Mouse (Mus musculus): ENCODE data around the gene Pxn.
A peak's percentile ranks its signal among the peaks of the same experiment; 100 is the strongest.
"Not testable (repeated sequence)": the region's sequence is repeated elsewhere in the genome, so short reads cannot be mapped to it uniquely, and the experiment has no call there.

Gene Pxn

DNA sequence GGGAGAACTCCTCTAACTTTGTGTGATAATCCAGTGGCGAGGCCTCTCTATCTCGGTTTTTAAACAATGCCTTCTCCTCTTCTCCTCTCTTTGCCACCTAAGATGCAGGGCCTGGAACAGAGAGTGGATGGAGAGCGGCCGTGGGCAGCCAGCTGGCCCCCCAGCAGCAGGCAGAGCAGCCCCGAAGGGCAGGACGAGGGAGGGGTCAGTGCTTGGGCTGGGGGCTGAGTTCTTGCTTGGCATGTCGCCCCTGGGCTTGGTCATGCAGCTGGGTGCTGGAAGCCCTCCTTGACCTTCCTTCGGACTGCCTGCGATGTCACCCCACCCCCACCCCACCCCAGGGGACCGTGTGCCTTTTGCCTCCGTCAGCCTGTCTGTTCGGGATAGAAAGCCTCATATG, 44.9 kb downstream of the Pxn start:
- DNase-seq (ENCODE audit: inconsistent ontology term): no peak

DNA sequence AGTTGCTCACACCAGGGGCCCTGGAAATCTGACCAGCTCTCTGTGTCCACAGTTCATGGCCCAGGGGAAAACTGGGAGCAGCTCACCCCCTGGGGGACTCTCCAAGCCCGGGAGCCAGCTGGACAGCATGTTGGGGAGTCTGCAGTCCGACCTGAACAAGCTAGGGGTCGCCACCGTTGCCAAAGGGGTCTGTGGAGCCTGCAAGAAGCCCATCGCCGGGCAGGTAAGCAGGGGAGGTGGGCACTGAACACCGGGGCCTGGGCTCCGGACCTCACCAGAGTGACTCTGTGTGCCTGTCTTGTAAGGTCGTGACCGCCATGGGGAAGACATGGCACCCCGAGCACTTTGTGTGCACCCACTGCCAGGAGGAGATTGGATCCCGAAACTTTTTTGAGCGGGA, 45.3 kb downstream of the Pxn start:
- DNase-seq (ENCODE audit: inconsistent ontology term): no peak

- no peak for DNase-seq (ENCODE audit: inconsistent ontology term)
These were observed 47.4 kb downstream of the Pxn start for GRCm38 (mm10) chr5:115553801-115554420.

- no peak for DNase-seq (ENCODE audit: inconsistent ontology term)
These were observed 48.2 kb downstream of the Pxn start for GRCm38 (mm10) chr5:115554536-115555291.

GRCm38 (mm10) chr5:115556217-115556616, 49.7 kb downstream of the Pxn start:
- DNase-seq (ENCODE audit: inconsistent ontology term): no peak

DNA sequence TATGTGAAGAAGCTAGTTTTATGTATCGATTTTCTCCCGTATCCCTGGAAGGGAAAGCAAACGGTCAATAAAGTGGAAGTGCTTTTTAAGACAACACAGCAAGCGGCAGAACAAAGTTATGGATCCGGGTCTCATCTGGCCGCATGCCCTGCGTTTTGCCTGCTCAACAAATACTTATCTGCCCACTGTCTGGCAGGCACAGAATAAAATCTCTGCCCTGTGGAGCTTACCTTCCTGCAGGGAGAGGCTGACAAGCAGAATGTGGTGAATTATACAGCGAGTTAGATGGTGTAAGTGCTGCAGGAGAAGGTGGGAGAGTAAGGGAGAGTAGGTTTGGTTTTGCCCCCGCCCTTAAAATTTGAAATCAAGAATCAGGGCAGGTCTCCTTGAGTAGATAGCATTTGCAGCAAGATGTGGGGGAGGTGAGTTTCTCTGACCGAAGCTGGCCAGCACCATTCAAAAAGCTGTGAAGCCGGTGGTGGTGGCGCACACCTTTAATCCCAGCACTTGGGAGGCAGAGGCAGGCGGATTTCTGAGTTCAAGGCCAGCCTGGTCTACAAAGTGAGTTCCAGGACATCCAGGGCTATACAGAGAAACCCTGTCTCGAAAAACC, 51.8 kb downstream of the Pxn start:
- DNase-seq (ENCODE audit: inconsistent ontology term): no peak

- DNase-seq (ENCODE audit: inconsistent ontology term): peak; percentile 98
These were observed 53.0 kb downstream of the Pxn start, which contains the start of gene Rplp0 for GRCm38 (mm10) chr5:115559237-115560101. TSS of gene Rplp0 (plus strand) at chr5:115559467.

DNA sequence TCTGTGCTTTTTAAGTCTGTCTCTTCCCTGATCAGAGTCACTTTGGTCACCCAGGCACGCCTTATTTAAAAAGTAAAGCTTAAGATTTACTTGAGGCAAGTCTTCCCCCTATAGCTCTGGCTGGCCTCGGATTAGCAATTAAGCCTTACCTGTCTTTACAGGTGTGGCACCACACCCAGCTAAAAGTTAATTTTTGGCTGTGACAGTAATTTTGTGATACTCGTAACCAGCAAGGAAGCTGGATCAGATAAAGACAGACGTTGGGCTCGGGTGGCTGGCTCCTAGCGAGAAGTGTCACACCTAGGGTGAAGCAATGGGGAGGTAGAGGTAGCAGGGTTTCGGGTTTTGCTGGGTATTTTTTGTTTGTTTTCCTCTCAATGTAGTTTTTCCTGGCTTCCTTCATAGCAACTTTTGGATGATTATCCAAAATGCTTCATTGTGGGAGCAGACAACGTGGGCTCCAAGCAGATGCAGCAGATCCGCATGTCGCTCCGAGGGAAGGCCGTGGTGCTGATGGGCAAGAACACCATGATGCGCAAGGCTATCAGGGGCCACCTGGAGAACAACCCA, 53.9 kb downstream of the Pxn start:
- DNase-seq (ENCODE audit: inconsistent ontology term): no peak

GRCm38 (mm10) chr5:115563771-115564585, 57.5 kb downstream of the Pxn start:
- DNase-seq (ENCODE audit: inconsistent ontology term): no peak

DNA sequence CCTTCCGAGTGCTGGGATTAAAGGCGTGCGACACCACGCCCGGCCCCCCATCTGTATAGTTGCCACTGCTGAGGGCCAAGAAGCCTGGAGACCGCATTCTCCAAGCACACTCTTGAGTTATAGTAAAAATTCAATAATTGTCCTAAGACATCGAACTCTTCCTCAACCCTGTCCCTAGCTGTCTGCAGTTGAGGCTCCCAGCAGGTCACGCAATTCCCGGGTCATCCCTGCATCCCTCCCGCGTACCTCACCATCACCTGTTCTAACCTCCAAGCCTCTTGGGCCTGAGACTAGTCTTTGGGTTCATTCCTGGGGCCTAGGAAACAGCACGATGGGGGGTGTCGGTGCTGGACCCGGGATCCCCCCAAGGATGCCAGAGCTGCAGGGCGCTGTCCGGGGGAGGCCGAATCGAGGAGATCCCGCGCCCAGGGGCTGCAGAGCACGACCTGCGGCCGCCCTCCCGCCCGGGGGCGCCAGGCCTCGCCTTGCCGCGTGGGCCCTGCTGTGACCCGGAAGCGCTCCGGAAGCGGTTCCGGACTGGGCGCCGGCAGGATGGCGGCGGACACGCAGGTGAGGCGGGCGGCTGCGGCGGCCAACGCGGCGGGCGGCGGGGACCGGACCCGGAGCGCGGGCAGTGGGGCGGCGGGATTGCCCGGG, 58.4 kb downstream of the Pxn start, which contains the start of gene Gcn1l1:
Gene Gcn1l1 (plus strand): TSS at position 518 of the 657 bp plus-strand sequence.
- peak; percentile 76 for DNase-seq (ENCODE audit: inconsistent ontology term)

- DNase-seq (ENCODE audit: inconsistent ontology term): no peak
These were observed 58.9 kb downstream of the Pxn start for GRCm38 (mm10) chr5:115565403-115565802.

DNA sequence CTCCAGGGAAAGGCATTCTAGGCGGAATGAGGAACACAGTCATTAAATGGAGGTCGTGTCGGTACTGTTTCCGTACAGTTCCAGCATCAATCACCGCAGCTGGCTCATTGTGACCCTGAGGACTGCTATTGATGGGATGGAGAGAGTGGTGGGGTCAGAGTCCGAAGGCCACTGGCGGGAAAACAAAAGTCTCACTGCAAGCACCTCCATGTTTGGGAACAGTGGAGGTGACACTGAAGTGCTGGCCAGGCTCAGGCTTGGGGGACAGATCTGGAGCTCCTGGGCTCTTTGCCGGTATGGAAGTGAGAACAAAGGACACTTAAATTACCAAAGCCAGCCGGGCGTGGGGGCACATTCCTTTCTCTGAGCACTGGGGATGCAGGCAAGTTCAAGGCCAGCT, 62.2 kb downstream of the Pxn start:
- DNase-seq (ENCODE audit: inconsistent ontology term): no peak

DNA sequence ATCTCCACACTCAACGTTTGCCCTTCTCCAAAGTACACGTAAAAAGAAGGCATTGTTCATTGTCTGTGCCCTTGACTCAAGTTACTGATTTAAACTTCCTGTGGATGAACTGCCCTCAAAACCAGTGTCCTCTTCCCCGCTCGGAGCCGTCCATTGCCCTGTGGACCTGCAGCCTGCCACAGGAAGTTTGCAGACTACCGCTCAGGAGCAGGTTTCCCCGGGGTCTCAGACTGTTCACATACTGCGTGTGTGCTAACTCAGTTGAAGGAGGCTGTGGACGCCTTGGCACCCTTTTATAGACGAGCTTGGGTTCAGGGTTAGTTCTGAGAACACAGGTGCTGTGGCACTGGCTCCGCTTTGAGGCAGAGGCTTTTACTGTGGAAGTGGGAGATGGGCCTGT, 62.8 kb downstream of the Pxn start:
- DNase-seq (ENCODE audit: inconsistent ontology term): no peak

GRCm38 (mm10) chr5:115569721-115570120, 63.2 kb downstream of the Pxn start:
- no peak for DNase-seq (ENCODE audit: inconsistent ontology term)

DNA sequence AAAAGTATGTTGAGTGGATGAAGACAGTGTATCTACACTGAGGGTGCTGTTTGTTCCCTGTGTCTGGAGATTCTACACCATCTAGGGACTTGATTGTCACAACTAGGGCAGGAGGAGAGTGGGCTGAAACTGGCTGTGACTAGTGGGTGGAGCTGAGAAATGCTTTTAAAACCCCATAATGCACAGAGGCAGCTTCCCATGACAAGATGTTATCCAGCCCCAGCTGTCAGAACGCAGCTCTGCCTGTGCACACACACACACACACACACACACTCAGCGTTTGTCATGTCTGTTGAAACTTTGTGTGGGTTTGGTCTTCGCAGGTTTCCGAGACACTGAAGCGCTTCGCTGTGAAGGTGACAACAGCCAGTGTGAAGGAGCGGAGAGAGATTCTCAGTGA, 64.6 kb downstream of the Pxn start:
- no peak for DNase-seq (ENCODE audit: inconsistent ontology term)

GRCm38 (mm10) chr5:115572679-115573535, 66.4 kb downstream of the Pxn start:
- peak; percentile 93 for DNase-seq (ENCODE audit: inconsistent ontology term)

GRCm38 (mm10) chr5:115574992-115575391, 68.5 kb downstream of the Pxn start:
- peak; percentile 43 for DNase-seq (ENCODE audit: inconsistent ontology term)

GRCm38 (mm10) chr5:115577686-115578085, 71.2 kb downstream of the Pxn start:
- DNase-seq (ENCODE audit: inconsistent ontology term): not testable (repeated sequence)

DNA sequence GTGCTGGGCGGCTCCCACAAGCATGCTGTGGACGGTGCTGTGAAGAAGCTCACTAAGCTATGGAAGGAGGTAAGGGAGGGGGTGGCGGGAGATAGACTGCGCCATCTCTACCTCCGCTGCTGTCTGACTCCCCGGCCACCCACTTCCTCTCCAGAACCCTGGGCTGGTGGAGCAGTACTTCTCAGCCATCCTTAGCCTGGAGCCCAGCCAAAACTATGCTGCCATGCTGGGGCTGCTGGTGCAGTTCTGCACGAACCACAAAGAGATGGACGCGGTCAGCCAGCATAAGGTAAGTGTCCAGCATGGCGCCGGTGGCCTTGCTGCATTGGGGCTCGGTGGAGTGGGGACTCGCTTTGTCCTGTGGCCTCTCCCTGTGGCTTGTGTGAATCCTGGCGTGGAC, 72.4 kb downstream of the Pxn start:
- DNase-seq (ENCODE audit: inconsistent ontology term): no peak
